Mouse (Mus musculus) G1E (cell line): ENCODE data around the gene Lap3.

ENCODE experiments used
- CTCF ChIP-seq: IDR thresholded peaks from 2 replicates; pipeline ENCODE4 v1.5.1; 2012; ENCODE audit warnings: low read depth, low read length, inconsistent platforms, mixed read lengths
- GATA1 ChIP-seq: IDR thresholded peaks from 2 replicates; pipeline ENCODE4 v1.6.1; 2012; ENCODE audit warnings: borderline replicate concordance, low read length, inconsistent platforms, mixed read lengths
- POLR2AphosphoS5 ChIP-seq: IDR thresholded peaks from 2 replicates; pipeline ENCODE4 v1.6.1; 2012; ENCODE audit warnings: low read depth, low read length, inconsistent platforms; ENCODE audit not compliant: insufficient replicate concordance

DNA sequence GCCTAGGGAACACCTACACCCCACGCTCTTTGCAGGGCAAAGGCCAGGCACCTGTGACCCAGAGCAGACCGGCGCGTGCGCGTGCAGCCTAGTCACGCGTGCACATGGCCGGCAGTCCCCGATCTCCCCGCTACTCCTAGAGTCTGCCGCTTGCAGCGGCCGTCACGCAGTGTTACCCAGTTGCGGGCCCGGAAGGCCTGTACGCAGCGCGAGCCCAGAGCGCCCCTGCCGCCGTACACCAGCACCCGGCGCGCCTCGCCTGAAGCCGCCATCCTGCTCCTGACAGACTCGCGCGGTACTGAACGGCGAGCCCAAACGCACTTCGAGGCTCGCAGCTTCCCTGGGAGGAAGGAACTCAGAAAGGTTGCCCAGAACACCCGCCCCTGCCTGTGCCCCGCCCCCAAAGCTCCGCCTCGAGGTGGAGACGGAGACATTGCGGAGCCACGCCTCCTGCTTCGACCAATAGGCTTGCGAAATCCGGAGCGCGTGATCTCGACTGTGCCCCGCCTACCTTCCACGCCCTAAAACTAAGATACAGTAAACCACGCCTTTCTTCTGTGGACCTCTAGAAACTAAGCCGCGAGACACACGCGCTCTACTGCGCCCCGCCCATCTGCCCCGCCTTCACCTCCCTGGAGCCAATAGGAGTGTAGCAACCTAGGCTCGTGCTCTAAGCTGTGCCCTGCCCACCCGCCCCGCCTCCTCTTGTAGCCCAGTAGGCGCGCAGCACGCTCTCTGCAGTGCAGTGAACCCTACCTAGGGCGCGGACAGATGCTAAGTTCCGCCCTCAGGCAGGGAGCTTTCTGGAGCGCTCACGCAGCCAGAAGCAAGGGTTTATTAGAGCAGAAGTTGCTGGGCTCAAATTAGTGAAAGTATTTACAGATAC lies 43.1 kb upstream of the Lap3 start, which contains the start of gene Qdpr:
- TF ChIP-seq CTCF (no peak), POLR2AphosphoS5 (no peak), GATA1 (no peak)
